Mouse (Mus musculus) lung, postnatal 25 days (tissue): ENCODE measurements at regions not wholly inside any gene's neighbourhood (a gene's known extent, or its start where the extent isn't known, plus 50 kb on each side); places are given as distances from the start of the nearest gene placed in this dataset.

ENCODE experiments used
- DNase-seq: peaks from one replicate; pipeline ENCODE4 v3.0.0; 2022; ENCODE audit warnings: low spot score

DNA sequence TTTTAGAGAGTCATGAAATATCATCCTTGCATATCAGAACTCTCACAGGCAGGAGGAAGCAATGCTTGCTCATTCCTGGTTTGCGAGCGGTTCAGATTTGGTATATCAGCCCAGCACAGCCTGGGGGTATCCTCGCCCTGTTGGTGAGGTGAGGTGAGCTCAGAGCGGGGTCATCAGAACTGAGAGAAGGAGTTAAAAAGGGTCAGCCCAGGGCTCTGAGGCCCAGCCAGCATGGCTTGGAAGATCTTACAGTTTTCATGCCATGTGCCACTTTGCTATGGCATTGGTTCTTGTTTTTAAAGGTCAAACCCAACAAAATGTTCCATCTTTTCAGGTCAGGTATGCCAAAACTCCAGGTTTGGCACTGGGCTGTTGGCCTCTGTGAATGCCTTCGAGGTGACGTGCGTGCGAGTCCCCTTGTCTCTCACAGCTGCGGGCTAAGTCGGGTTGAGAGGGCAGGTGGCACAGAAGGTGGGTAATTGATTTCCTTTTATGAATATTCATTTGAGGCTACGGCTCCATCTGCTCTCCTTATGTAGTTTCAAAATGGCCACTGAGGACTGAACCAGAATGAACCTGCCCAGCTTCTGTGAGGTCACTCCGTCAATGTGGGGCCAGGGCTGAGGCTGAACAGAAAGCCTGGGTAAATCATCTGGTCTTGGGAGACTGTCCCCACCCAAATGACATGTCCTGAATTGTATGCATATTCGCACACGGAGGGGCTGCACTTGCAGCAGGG lies 86.3 kb downstream of the Hhipl2 start:
- DNase-seq, result no peak

DNA sequence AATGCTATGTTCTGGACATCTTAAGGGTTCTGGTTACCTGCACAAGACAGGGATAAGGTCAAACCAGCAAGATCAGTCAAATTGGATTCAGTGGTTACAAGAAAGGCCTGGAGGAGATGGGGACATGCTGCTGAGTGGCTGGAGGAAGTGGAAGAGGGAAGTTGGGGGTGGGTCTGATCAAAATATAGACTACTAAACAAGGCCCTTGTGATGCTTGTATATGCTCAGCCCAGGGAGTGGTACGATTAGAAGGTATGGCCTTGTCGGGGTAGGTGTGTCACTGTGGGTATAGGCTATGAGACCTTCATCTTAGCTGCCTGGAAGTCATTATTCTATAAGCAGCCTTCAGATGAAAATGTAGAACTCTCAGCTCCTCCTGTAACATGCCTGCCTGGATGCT lies 89.9 kb downstream of the Hhipl2 start:
- DNase-seq, result no peak

GRCm38 (mm10) chr1:183510759-183511158 lies 92.7 kb downstream of the Hhipl2 start:
- DNase-seq, result peak; percentile 9

GRCm38 (mm10) chr1:183513876-183514275 lies 95.9 kb downstream of the Hhipl2 start:
- no peak for DNase-seq

DNA sequence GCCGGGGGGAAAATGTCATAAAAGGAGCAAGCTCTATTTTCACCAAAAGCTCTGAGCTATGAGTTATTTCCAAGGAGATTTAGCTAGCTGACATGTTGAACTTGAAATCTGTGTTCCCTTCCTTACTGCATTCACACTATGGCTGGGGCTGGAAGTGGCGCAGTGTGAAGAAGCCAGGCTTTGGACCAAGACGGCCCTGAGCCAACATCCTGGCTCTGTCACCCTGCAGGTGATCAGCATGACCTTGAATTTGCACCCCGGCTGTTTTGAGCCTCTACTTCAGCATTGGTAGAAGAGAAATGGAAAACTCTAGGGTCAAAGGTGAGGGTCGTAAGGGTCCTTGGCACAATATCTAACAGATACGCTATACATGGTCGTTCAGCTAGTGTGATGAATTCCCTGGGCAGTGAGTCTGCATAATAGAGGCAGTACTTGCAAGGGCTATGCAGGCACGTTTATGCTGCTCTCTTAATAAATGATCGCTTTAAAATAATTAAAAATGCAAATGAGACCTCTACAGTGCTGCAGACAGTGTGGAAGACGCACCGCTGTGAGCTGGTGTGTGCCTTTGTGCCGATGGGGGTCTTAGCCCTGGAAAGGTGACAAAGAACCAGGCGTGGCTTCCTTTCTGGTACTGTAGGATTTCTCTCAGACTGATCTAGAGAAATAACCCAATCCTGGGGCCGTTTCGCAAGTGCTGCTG lies 96.4 kb downstream of the Hhipl2 start:
- no peak for DNase-seq

GRCm38 (mm10) chr1:183514984-183515287 lies 96.9 kb downstream of the Hhipl2 start:
- DNase-seq, result no peak

DNA sequence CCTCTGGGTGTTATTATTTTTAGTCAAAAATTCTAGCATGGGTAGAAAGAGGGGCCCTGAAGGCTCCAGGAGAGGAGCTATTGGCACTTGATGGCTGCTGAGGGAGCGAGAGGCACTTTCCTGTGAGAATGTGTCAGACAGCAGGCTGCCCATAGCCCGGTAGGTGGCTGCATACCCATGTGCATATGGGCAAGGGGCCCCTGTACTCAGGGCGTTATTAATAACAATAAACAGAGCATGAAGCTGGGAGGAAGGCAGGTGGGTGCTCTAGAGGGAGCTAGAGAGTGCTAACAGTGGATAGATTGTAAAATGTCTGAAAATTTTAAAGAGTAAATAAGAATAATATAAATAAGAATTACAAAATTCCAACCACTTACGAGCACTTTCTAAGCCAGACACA lies 98.2 kb downstream of the Hhipl2 start:
- no peak for DNase-seq

GRCm38 (mm10) chr1:183517236-183517635 lies 99.2 kb downstream of the Hhipl2 start:
- DNase-seq, result no peak

DNA sequence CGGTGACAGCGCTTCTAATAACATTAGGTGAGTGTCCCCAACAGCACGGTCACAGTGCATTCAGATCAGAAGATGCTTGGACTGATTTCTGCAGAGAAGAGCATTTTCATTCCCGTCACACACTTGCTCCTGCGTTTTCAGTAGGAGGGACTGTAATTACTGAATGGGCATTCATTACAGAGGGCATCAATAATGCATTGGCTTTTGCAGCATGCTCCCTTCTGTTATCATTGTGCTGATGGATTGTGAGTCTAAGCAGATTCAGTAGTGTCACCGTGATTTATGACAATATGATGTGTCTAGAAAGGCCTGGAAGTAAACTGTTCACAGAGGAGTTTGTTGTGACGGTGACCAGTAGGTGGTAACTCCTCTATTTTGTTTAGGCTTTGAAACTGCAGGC lies 103.6 kb downstream of the Hhipl2 start:
- no peak for DNase-seq

GRCm38 (mm10) chr1:183533386-183533785 lies 115.4 kb downstream of the Hhipl2 start:
- no peak for DNase-seq

DNA sequence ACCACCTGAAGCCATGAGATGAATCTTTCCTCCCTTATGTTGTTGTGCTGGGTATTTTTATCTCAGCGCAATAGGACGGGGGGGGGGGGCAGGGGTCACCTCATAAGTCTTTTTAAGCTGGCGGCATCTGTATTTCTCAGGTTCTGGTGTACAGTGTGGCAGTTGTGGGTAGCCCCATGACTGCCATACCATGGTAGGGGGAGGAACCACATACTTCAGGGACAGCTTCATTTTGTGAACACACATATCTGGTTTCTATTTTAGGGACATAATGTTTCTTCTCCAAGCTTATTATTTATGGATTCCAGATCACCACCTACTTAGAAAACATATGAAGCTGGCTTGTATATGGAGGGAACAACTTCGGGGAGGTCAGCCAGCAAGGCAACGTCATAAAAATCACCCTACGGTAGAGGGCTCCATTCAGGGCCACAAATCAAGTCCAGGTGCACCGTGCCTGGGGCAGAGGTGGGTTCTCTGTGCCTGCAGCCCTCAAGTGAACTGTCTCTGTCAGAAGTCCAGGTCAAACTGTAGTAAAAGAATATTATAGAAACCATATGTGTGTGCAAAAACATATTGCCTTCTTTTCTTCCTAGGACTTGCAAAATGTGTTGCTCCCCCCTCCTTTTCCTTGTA lies 130.9 kb downstream of the Hhipl2 start:
- DNase-seq, result no peak

DNA sequence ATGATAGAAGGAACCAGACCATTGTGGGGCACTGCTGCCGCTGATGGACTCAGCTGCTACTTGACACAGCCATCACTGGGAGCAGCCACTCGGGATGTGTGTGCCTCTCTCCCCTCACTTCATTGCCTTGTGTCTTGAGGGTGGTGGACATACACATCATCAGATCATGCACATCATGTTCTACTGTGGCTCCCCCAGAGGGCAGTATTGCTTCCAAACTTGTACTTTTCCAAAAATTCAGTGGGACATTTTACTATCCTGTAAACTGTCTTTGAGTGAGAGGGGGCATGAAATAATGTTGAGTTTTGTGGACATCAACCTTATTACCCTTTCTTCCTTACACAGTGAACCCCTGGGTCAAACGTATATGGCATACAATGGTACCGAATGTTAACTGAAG lies 134.6 kb downstream of the Hhipl2 start:
- DNase-seq, result no peak

GRCm38 (mm10) chr1:183553219-183553618 lies 135.2 kb downstream of the Hhipl2 start:
- no peak for DNase-seq

GRCm38 (mm10) chr1:183562853-183563252 lies 144.8 kb downstream of the Hhipl2 start:
- no peak for DNase-seq

DNA sequence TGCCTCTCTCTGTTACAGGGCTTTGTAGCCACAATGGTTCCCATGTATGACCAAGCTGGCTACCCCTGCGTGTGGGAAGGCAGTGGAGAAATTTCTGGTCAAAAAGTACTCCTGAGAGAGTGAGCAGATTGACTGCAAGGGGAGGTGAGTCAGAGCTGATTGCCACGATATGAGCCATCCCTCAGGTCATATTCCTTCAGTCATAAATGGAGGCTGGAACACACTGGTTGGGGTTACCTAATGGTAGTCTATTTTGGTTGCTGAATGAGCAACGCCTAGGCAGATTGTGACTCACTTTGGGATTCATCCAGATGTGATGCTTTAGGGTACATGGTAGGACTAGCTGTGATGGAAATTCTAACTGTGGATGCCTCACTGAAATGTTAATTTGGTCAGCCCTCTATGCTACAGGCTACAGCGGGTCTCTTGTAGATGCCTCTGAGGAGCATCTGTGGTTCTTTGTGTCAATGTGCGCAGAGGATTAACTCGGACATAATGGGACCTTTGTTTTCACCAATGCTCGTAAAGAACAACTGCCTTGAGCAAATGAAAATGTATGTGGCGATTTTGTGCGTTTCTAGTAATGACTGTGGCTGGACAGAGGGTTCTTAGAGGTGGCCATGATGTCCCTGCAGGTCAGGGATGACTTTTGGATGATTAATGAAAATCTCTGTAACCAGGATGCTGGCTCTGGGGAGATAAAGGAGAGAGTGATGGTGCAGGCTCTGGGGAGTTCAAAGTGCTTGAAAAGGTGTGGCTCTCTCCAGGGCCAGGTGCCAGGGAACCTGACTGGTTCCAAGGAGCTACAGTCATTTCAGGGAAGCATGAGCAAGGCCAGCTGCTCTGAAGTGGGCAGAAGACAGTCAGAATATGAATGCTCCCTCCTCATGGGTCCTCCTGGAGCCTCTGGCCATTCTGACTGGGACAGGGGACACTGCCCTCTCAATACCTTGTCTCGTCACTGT lies 155.9 kb downstream of the Hhipl2 start:
- no peak for DNase-seq

DNA sequence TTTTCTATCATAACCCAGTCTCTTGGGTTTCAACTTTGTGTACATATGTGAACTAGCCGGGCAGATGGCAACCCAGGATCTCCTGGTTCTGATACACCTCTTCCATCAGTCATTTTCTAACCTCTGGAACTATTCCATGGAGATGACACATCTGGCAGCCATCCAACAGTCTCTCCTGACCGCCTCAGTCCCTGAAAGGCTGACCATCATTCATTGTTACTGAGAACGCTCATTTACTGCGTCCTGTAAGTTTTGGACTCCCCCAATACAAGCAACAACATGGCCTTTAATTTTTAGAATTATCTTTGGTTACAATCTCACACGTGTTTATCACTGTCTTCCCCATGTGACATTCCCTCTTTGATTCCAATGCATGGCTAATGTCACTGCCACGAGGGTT lies 166.8 kb downstream of the Hhipl2 start:
- no peak for DNase-seq

DNA sequence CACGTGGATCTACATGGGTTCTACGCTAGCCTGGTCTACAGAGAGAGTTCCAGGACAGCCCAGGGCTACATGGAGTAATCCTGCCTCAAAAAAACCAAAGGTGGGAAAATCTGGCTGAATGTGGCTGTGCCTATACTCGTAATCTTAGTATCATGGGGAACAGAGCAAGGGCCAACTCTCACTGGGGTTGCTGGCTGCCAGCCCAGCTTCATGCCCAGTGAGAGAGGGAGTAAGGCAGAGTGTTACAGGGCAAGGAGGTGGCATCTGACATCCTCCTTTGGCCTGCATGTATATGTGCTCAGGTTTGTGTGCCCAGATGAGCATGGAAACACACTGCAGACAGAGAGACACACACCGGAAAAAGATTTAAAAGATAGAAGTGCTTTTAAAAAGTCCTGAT lies 168.4 kb downstream of the Hhipl2 start:
- DNase-seq, result no peak

DNA sequence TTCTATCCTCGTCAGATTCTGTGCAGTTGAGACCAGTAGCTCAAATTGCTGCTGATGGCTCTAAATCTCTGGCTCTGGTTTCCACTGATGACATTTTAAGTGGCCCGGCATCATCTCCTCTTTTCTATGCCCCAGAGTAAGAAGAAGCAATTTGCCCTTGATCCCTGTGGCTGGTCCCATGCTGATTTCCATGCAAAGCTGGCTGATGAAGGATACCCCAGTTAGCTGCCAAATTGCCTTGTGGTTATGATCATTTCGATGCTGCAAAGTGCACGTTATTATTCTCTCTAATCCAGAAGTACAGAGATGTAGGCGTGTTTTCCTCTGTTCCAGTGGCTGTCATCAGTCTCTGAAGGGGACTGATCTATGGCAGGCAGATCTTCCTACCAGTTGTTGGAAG lies 177.3 kb downstream of the Hhipl2 start:
- DNase-seq, result no peak

GRCm38 (mm10) chr1:183600466-183600865 lies 182.5 kb downstream of the Hhipl2 start:
- no peak for DNase-seq

DNA sequence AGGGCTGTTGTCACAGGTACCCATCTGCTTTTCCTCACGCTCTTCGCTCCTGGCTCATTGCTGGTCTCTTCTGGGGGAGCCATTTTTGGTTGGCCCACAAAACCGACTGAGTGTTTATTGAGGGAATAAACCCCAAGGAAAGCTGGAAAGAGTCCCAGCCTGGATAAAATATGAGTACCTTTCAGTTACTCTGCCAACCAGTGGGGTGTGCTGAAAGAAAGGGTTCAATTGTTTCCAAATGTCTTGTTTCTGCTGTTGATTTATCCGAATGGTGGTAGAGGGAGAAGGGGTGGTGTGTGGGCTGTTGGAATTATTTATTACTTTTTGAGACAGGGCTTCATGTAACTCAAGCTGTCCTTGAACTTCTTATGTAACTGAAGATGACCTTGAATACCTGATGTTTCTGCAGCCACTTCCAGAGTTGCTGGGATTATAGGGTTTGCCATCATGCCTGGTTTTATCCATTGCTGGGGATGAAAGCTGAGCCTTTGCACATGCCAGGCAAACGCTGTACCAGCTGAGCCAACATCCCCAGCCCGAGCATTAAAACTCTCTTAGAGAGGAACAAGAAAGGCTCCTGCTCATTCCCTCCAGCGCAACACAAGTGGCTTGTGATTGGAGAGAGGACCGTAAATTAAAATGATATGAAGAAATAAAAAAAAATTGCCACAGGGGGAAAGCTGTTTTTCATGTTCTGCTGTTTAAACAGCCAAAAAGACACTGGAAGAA lies 194.1 kb downstream of the Hhipl2 start:
- DNase-seq, result no peak

DNA sequence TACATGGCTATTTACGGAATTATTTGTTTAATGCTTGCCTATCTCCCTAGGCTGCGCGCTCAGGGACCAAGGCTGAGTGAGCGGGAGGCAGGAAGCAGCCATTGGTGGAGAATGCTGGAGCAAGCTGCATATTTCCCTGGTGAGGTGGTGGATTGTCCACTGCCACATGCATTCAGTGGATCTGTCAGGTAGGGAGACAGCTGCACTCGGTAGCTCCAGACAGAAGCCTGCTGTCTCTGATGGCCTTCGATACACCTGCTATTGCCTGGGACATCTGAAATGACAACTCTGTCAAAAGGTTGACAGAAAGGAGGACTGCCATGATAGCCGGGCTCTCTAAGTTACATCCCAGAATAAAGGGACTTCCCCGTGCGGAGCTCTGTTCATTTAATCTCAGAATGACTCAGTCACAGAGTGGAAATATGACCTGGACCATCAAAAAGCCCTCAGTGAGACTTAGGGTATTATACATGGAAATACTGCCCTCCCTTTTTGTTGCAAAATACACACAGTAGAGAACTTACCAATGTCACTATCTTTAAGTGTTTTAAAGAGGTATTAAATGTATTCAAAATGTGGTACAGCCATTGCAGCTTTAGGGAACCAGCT lies 201.5 kb downstream of the Hhipl2 start:
- DNase-seq, result no peak
